Mouse (Mus musculus) T-cell, adult 2 months (primary cell): ENCODE results near the gene Nectin1.

Experiments used
- DNase-seq: peaks from one replicate; pipeline ENCODE4 v3.0.0; 2022; ENCODE audit warnings: low spot score

Gene Nectin1

DNA sequence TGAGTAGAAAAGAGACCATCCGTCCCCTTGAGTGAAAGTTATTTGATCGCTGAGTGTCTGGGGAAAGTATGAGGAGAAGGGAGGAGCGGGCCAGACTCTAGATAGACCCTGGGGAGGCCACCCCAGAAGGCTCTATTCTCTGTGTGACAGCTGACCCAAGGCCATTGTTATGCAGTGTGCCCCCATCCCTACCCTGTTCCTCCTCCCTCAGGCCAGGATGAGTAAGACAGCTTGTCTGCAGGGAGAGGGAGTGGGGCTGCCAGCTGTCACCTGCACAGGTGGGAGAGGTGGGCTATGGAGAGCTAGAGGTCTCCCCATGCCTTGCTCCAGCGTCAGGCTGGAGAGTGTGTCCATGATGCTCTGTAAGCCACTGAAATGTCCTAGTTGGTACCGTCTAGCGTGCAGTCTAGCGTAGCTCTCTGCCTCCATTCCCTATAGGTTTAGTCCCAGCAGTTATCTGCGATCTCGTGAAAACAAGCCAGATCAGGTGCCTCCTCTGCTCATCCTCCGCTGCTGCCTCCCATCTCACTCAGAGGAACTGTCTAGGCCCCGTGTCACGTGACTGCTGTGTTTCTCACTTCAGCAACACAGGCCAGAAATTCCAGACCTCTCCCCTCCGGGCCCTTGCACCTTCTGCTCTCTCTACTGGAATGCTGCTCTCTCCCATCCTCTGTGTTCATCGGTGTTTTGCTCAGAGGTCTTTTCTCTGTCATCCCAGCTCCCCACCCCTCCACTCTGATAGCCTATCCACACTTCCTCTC, 21.8 kb downstream of the Nectin1 start:
- DNase-seq: no peak

DNA sequence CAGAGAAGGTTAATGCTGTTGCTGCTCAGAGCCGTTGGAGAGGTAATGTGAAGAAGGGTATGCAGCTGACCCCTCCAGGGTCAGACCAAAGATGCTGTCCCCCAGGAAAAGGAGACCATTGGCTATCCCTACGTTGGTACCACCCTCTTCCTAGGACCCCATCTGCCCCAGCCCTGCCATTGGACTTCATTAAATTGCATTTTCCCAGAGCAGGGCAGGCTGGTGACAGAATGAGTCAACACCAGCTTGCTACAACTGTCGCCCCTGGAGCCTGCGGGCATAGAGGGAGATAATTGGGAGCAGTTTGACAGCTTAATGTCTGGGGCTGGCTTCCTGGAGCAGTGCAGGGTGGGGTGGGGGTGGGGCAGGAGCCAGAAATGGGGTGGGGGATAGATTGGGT, 25.0 kb downstream of the Nectin1 start:
- DNase-seq: no peak

DNA sequence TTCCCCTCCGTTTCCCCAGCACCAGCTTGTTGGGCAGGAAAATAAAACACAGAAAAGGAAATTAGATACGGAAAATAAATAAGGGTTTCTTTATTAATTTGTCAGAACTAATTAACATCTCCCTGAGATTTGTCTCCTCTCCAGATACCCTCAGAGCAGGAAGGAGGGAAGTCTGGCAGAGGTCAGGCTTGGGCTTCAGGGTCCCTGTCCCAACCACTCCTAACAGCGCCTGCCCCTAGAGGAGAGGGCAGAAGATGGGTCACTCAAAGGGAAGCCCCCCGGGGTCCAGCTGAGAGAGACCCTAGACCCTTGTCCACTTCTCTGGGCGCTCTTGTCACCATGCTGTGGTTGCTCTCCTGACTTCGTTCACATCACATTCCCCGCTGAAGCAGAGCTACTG, 25.4 kb downstream of the Nectin1 start:
- no peak for DNase-seq

DNA sequence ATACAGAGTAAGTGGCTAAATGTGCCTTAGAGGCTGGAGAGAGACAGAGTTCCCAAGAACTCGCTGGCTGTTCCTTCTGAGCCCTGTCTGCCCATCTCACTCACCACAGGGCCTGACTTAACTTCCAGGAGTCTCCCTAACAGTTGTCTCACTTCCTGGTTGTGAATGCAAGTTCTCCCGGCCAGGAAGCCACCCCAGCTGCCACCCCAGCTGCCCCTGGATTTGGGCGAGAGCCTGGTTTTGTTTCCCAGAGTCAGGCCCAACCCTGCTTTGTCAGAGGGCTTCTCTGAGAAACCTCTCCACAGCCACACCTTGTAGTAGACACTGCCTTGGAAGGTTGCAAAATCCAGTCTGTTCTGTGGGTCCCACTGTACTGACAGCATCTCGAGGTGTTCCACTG, 26.2 kb downstream of the Nectin1 start:
- DNase-seq: no peak

DNA sequence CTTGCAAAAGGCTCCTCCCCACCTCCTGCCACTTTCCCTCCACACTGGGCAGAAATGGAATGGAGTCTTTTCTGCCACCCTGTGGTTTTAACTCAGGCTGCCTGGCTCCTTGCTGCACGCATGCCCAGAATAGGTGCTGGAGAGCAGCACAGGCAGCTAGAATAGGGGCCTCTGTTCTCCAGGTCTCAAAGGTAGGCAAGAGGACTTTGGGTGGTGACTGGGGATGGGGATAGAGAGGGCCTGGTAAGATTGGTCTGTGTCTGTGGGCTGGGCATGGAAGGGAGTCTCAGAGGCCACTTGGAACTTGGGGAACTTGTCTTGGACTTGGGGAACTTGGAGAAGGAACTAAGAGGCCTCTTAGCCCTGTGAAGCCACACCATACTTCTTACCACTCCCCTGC, 27.3 kb downstream of the Nectin1 start:
- no peak for DNase-seq

DNA sequence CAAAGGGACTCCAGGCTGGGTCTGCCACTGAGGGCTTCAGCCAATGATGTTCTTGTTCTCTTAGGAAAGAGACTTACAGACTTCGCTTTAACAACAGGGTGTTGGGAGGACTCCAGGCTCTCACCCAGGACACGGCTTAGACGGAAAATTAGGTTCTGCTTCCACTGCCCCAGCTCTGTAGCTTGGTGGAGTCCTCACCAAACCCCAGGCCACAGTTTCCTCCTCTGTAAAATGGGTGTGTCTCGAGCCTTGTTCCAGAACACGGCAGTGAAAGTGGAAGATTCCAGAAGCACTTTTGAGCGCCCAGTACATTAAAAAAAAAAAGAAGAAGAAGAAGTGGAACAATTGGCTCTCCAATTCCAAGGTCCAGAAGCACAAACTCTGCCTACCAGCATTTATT, 28.7 kb downstream of the Nectin1 start:
- no peak for DNase-seq

DNA sequence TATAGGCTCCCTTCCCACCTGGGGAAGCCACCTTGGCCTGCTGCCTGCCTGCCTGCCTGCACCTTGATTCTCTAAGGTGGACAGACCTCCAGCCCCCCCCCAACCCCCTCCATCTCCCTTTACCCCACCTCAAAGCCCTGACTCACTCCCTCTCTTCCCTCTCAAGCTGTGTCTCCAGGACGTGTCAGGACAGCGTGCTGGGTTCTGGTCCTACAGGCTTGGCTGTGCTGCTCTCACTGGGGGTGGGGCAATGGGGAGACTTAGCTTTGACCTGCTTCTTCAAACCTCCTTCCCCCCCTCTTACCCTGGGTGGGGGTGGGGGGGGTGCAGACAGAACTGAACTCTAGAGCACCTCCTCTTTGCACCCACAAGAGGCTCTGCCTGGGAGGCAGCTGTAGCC, 29.7 kb downstream of the Nectin1 start:
- DNase-seq: no peak

DNA sequence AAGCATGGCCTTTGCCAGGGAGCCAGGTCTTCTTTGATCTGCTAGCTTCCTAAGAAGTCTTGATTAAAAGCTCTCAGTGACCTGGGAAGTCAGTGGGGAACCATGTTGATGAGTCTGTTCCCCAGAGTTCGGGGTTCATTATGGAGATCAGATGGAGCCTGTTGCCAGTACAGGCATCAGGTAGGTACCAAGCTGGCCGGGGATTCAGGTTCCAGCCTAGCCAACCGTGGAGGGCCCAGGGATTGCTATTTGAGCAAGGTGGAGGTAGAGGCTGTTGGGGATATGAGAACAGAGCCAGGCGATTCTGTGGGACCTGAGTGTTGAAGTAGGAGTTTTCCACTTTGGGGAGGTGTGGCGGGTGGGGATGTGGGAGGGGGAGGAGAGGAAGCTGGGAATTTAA, 30.6 kb downstream of the Nectin1 start:
- no peak for DNase-seq

DNA sequence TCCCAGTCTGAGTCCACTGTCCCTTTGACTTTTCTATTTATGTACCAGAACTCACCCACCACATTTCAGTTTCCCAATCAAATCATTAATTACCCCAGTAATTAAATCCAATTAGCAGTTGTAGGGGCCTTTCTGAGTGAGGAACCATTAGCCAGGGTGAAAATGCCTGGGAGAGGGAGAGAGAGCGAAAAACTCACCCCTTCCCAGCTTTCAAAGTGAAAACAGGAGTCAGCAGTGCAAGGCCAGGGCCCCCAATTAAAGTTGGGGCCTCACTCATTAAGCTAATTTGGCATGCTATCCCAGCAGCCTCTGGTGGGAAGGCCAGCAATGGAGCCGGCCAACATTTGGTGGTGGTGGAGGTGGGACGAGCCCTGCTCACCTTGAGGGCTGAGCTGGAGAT, 32.4 kb downstream of the Nectin1 start:
- no peak for DNase-seq

DNA sequence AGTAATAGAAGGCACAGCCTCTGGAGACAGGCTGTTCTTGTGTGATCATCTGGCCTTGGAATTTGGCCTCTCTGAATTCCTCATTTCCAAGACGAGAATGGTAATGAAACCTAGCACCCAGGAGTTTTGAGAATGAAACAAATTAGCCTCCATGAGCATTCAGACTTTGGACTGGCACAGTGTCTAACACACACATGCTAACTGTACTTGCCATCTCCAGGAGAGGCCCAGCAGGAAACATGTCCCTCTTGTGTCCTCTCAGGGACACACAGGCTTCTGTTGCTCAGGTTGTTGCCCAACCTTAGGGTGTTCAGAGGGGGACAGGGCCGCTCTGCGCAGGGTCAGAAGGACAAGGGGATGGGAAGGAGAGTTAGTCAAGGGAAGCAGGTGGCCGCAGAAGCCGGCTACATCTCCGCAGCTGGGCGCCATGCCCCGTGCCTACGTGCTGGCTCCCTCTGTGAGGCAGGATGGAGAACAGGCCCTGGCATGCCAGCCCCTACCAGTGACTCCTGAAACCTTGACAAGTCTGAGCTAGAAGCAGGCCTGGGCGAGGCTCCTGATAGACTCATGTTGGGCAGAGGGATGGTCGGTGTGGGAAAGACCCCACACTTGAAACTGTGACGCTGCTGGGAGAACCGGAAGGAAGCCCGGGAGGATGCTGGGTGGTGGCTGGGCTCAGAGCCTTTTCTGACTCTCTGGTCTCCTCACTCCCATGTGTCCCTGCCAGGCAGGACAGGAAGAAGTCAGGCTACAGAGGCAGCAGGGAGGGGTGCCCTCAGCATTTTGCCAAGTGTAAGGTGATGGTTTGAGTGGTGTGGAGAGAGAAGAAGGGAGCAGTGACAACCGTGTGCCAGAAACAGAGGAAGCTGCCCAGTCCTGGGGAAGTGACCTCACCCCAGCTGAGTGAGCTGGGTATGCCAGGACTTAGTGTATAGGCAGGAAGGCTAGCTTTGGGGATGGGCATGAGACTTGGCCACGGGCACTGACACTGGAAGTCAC, 33.9 kb downstream of the Nectin1 start:
- DNase-seq: no peak

DNA sequence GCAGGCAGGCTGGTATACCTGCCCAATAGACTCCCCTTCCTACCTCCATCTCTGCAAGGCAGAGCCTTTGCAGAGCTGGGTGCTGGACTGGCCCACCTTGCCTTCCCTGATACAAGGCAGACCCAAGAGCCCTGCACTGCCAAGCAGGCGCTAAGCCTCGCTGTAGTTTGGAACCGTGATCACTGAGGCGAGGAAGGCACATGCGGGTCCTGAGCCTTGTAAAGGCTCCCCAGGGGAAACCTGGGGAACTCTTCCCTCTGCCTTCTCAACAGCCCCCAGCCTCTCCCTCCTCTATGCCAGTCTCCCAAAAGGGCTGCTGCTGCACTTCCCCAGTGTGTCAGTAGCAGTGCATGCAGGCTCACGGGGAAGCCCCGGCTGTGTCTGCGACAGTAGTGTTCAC, 37.1 kb downstream of the Nectin1 start:
- DNase-seq: no peak

DNA sequence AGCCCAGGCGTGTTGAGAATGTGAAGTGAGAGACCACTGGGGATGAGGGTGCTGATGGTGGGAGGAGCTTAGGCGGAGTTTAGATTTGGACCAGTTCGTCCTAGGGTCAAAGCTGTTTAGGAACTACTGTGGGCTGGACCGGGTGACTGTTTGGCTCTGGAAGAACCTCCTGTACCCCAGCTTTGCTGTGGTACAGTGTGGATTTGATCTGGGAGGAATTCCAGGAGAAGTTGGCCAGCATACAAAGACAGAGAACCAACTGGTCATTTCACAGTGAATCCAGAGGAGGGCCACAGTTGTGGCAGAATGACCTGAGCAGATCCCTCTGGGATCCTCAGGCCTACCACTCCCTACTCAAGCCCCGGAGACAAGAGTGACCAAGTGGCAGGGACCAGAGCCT, 38.6 kb downstream of the Nectin1 start:
- DNase-seq: no peak

DNA sequence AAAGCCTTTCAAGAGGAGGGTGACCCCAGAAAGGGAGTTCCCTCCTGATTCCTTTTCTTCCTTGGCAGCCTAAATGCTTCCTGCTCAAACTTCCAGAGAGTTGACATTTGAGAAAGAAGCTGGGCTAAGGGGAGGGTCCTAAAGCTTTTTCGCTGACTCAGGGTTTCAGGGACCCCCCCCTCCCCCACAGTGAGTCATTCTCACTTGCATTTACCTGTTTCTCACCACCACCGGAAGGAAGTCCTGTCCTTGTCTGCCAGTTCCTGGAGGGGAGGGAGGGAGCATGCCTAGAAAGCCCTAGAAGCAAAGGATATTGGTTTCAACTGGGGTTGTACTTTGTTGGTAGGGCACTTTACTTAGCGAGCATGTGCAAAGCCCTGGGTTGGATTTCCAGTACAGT, 40.2 kb downstream of the Nectin1 start:
- DNase-seq: no peak

DNA sequence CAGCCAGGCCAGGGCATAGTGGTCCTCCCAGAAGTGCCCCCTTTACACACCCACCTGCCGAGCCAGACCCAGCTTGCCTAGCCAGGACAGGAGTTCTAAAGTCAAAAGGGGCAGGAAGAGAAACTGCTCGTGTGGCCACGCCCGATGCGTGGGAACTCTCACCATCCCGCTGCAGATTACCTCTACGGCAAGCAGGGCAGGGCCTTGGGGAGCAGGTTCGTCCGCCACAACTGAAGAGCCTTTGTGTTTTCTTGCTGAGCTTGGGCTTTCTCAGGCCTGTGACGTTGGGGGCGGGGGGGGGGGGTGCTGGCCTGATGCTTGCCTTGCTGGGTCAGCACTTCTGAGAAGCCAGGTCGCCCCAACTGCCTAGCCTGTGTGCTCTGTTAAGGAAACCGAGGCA, 41.1 kb downstream of the Nectin1 start:
- DNase-seq: no peak

DNA sequence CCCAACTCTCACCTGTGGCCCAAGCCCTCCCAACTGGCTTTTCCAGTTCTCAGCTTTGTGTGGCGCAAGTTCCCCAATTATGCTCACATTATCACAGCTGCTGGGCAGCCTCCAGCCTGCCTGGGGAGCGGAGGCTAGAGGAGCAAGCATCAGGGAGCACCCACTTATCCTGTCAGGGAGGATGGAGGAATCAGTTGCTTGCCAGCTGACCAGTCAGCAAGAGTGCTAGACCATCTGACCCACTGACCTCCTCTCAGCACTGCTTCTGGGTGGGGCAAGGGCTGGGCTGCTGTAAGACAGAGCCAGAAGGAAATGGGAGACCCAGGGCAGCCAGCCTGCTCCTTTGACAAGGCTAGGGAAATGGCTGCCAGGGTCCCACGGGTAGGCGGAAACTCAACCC, 43.8 kb downstream of the Nectin1 start:
- no peak for DNase-seq

DNA sequence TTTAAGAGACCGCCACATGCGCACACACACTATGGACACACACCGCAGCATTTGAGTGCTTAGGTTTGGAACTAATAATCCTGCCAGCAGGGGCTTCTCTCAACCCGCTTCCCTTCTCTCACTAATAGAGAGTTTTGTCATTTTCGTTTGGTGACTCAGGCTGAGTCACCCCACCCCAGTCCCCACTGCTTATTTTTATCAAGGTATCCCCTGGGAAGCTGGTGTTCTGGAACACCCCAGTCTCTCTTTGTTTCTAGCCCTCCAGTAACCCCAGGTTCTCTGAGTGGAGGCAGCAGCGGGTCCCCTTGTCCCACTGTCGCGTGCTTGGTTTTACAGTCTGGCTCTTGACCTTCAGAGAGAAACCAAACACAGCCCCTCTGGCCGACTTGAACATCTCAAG, 48.9 kb downstream of the Nectin1 start:
- DNase-seq: no peak

DNA sequence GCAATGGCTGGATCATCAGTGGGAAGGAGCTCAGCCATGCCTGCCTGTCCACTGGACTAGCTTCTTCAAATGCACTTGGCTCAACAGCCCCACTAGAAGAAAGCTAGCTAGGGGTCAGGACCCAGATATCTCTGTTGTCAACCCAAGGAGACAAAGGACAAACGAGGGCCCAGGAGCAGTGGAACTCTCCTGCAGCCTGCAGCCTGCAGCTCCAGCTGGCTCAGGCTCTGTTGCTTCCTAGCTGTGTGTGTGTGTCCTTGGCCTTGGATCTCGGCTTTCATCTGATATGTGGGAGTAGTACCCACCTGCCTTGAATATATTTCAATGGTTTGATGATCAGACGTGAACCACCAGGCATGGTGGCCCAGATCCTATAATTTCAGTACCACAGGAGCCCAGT, 49.6 kb downstream of the Nectin1 start:
- no peak for DNase-seq

DNA sequence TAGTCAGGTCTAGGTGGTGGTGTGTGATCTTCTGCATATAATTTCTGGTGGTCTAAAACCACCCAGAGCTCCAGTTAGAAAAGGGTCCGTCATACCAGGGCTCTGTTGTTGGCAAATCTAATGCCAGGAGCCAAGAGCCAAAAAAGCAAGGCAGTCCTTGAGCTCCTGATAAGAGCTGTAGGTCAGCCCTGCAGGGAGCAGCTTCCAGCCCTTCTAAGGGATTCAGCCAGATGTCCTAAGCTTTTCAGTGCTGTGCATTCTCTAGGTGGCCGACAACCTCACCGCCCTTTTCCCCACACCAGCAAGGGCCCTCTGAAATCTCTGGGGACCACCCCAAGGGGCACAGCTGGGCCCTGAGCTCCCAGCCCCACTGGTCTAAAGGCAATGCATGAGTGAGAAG, 52.2 kb downstream of the Nectin1 start:
- no peak for DNase-seq

DNA sequence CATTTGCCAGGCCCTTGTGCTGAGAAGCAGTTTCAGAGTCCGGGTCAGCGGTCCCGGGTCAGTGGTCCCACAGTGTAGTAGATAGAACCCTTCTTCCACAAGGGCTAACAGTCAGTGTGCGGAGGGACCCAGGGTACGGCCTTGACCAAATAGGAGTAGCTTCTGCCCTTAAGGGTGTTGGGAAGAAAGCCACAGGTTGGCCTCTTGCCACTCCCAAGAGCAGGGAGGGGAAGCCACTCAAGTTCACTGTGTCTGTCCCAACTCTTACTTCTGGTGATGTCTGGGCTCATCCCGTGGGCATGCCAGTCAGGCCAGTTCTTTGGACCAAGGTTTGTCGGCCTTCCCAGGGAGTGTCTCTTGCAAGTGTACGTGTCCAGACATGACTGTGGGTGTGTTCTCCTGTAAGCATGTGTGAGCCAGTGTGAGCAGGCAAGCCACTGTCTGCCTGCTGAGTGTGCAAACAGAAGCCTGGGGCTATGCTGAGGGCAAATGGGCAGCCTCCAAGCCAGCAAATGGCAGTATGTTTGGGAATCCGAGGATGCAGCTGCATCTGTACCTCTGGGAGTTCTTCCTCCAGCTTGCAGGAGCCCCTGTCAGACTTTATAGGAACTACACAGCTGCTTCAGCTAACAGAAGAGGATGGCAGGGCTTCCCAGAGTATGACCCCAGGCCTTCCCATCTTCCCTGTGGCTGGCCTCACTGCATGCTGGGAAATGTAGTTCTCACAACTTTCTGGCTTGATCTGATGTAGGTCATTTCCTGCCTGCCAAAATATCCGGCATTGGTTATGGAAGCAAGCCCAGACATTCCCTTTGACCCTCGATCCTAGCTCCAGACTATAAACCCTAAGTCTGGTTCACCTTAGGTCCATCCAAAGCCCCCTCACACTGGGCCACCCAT, 53.3 kb downstream of the Nectin1 start:
- DNase-seq: no peak

DNA sequence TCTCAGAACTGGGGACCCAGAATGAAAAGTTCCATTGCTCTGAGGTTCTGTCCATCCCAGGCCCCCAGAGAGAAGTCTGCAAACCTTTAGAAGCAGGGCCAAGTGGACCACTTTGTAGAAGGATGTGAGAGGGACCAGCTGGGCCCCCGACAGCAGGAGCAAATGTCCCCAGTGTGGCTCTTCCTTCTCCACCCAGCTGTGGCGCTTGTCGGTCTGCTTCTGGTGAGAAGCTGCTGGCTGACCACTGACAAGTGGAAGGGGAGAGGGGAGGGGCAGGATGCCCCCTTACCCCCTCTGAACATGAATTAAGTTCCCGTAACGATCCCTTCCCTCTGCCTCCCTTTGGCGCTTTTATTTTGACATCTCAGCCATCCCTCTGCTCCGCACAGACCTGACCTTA, 54.0 kb downstream of the Nectin1 start:
- DNase-seq: no peak

DNA sequence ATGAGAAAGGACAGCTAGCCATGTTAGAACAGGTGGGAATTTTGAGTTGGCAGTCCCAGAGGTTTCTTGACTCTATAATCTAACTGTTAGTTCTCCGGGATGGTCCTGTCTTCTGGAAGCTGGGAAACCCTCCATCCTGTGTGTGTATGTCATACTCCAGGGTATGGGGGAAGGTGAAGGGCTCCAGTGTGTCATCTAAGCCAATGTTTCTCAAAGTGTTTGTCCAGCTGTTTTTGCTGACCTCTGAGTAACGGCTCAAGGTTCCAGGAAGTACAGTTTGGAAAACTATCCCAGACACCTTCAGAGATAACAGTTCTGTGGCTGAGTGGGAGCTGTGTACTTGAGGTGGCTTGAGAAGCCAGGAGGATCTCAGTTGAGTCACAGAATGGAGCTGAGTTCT, 56.7 kb downstream of the Nectin1 start:
- no peak for DNase-seq

DNA sequence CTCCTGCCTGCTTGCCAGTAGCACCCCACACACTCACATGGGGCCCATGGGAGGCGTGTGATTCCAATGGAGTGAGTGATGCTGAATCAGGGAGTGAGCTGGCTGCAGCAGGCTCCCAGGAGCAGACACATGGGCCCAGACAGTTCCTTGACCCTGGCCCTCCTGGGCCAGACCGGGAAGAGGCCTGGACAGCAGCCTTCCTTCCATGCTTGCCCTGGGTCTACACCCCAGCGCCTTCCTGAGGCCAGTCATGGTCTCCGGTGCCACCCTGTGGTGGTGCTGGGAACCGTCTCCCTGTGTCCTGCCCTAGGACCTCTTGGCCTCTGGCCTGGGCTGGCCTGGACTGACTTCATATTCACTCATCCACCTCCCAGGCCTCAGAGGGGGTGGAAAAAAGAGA, 58.1 kb downstream of the Nectin1 start:
- DNase-seq: no peak
